Mouse (Mus musculus) left cerebral cortex, adult 11 months (tissue): Measurements from ENCODE around the gene Pon2.
"Not testable (repeated sequence)": the region's sequence is repeated elsewhere in the genome, so short reads cannot be mapped to it uniquely, and the experiment has no call there.

Experiments
- DNase-seq: peaks from one replicate; pipeline ENCODE4 v3.0.0; 2022; ENCODE audit warnings: low spot score

The Pon2 gene

DNA sequence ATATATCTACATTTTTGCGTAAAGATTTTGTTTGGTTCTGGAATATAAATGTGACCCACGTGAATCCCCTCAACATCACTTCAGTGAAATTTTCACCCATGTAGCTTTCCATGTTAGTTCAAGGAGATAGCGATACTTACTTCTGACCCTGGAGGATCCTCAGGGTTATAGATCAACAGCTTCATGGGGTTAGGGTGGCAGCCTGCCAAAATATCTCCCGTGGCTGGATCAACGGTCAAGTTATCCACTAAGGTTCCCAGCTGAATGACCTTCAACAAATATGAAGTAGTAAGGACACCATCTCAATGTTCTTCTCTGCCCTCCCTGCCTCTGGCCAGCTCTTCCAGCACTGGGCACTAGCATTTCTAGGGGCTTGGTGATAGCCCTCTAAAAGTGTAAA, 68.0 kb downstream of the Pon2 start:
- DNase-seq = no peak

GRCm38 (mm10) chr6:5223551-5223950, 74.7 kb downstream of the Pon2 start:
- DNase-seq = not testable (repeated sequence)

GRCm38 (mm10) chr6:5222080-5222479, 76.2 kb downstream of the Pon2 start:
- DNase-seq = no peak

DNA sequence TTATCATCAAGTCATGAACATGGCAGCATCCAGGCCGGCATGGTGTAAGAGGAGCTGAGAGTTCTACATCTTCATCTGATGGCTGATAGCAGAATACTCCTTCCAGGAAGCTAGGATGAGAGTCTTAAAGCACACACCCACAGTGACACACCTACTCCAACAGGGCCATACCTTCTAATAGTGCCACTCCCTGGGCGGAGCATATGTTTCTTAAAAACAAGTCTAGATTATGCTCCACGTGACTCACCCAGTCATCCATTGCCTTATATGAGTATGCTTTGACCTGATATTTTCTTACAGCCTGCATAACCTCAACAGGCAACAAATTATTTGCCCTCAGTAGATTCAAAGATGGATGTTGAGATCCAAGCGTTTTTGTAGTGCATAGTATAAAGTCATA, 80.1 kb downstream of the Pon2 start:
- DNase-seq = no peak
